Mouse (Mus musculus): ENCODE measurements at regions not wholly inside any gene's neighbourhood (a gene's known extent, or its start where the extent isn't known, plus 50 kb on each side); places are given as distances from the start of the nearest gene placed in this dataset.
"Not testable (repeated sequence)": the region's sequence is repeated elsewhere in the genome, so short reads cannot be mapped to it uniquely, and the experiment has no call there.

DNA sequence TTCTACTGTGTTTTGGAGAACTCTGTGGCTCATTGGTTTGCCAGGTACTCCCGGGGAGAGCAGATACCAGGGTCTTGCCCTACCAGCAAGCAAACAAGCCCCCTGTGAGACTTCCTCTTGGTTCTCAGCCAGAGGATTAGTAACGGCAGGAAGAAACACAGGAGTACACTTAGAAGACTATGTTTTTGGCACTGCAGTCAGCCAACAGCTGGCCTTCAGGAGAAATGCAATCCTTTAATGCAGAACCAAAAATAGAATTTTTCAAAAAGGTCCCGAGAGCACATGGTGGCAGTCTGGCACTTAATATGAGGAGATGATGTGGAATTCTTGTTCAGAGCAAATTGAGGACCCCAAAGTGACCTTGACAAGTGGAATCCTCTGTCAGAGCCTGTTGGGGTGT is 189.8 kb downstream of the Faxc start:
- Histone ChIP-seq H3K36me3 (ENCODE audit: control insufficient read depth, insufficient read depth, low read length) (no peaks in the 10 kb centered on the region), H3K4me1 (ENCODE audit: control insufficient read depth, insufficient read depth, low read length) (no peaks in the 10 kb centered on the region), H3K9me3 (ENCODE audit: control insufficient read depth, low read length) (no peaks in the 10 kb centered on the region), H3K27me3 (ENCODE audit: control insufficient read depth, insufficient read depth, low read length) (no peaks in the 10 kb centered on the region), H3K27ac (ENCODE audit: low read depth, low read length) (no peak overlapping the region), H3K4me3 (ENCODE audit: low read depth, low read length) (no peak overlapping the region), H3K9ac (replicated peaks; ENCODE audit: low read depth, low read length) (no peak overlapping the region), H3K4me2 (ENCODE audit: low read depth, low read length) (no peak overlapping the region)
- no peak for ATAC-seq (ENCODE audit: low read depth)
- WGBS = 46% methylated on average over 3 of the region's 3 CpGs

DNA sequence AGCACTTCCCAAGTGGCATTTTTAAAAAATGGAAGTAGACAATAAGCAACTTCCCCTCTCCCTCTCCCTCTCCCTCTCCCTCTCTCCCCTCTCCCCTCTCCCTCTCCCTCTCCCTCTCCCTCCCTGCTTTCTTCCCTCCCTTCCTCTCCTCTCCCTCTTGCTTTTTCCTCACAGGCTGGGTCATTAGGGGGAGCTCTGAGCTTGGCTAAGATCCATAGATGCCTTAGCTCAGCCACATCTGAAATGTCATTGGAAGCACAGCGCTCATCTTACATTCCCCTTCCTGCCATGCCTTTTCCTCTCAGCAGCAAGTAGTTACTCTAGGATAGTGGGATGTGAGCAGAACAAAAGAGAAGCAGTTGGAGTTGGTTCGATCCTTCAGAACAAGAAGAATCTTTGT is 190.3 kb downstream of the Faxc start:
- Histone ChIP-seq H3K4me3 (ENCODE audit: low read depth, low read length) (no peak overlapping the region), H3K27ac (ENCODE audit: low read depth, low read length) (no peak overlapping the region), H3K9ac (replicated peaks; ENCODE audit: low read depth, low read length) (no peak overlapping the region), H3K9me3 (ENCODE audit: control insufficient read depth, low read length) (no peaks in the 10 kb centered on the region), H3K4me2 (ENCODE audit: low read depth, low read length) (no peak overlapping the region), H3K36me3 (ENCODE audit: control insufficient read depth, insufficient read depth, low read length) (no peaks in the 10 kb centered on the region), H3K4me1 (ENCODE audit: control insufficient read depth, insufficient read depth, low read length) (no peaks in the 10 kb centered on the region), H3K27me3 (ENCODE audit: control insufficient read depth, insufficient read depth, low read length) (no peaks in the 10 kb centered on the region)
- no peak for ATAC-seq (ENCODE audit: low read depth)
- 65% methylated on average over 2 of the region's 2 CpGs for WGBS

DNA sequence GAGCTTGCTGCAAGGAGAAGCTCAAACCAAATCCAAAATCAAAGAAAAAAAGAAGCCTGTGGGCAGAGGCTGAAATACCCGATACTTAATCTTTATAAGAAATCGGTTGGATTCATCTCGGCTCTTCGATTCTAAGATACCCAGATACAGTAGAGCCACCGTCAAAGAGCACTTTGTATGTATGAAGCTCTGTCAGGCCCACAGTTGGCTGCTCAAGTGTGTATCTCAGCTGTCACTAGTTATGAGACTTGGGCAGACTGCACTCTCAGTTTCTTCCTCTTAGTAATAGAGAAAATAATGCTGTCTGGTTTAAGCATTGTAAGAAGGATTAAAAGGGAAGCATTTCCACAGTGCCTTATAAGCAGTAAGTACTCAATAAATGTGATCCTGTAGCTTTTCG is 193.7 kb downstream of the Faxc start:
- H3K36me3 ChIP-seq (ENCODE audit: control insufficient read depth, insufficient read depth, low read length) = no peaks in the 10 kb centered on the region
- H3K4me2 ChIP-seq (ENCODE audit: low read depth, low read length) = no peak overlapping the region
- no peak overlapping the region for H3K9ac ChIP-seq (replicated peaks; ENCODE audit: low read depth, low read length)
- no peak overlapping the region for H3K4me3 ChIP-seq (ENCODE audit: low read depth, low read length)
- WGBS = 88% methylated on average over 6 of the region's 6 CpGs
- H3K9me3 ChIP-seq (ENCODE audit: control insufficient read depth, low read length) = no peaks in the 10 kb centered on the region
- no peaks in the 10 kb centered on the region for H3K27me3 ChIP-seq (ENCODE audit: control insufficient read depth, insufficient read depth, low read length)
- ATAC-seq (ENCODE audit: low read depth) = no peak
- no peak overlapping the region for H3K27ac ChIP-seq (ENCODE audit: low read depth, low read length)
- H3K4me1 ChIP-seq (ENCODE audit: control insufficient read depth, insufficient read depth, low read length) = no peaks in the 10 kb centered on the region

DNA sequence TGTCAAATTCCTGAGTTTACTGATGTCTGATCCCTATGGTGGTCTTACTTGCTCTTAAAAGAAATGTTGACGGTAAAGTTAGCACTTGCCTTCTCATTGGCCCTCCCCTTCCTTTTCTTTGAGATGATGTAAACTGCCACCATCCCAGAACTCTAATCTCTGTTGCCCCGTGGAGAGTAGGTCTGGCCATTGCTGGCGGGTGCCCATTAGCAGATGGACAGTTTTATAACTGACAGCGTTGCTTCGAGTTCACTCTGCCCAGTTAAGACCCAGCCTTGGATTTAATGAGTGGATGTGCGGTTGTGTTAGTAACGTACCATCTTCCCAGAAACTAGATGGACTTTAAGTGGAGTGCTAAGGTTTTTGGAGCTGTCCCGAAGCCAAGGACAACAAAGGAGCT is 199.4 kb downstream of the Faxc start:
- Histone ChIP-seq H3K36me3 (ENCODE audit: control insufficient read depth, insufficient read depth, low read length) (no peaks in the 10 kb centered on the region), H3K9me3 (ENCODE audit: control insufficient read depth, low read length) (no peaks in the 10 kb centered on the region), H3K27ac (ENCODE audit: low read depth, low read length) (no peak overlapping the region), H3K4me3 (ENCODE audit: low read depth, low read length) (no peak overlapping the region), H3K4me1 (ENCODE audit: control insufficient read depth, insufficient read depth, low read length) (no peaks in the 10 kb centered on the region), H3K9ac (replicated peaks; ENCODE audit: low read depth, low read length) (no peak overlapping the region), H3K27me3 (ENCODE audit: control insufficient read depth, insufficient read depth, low read length) (no peaks in the 10 kb centered on the region), H3K4me2 (ENCODE audit: low read depth, low read length) (no peak overlapping the region)
- WGBS = 73% methylated on average over 8 of the region's 8 CpGs
- ATAC-seq (ENCODE audit: low read depth) = no peak

DNA sequence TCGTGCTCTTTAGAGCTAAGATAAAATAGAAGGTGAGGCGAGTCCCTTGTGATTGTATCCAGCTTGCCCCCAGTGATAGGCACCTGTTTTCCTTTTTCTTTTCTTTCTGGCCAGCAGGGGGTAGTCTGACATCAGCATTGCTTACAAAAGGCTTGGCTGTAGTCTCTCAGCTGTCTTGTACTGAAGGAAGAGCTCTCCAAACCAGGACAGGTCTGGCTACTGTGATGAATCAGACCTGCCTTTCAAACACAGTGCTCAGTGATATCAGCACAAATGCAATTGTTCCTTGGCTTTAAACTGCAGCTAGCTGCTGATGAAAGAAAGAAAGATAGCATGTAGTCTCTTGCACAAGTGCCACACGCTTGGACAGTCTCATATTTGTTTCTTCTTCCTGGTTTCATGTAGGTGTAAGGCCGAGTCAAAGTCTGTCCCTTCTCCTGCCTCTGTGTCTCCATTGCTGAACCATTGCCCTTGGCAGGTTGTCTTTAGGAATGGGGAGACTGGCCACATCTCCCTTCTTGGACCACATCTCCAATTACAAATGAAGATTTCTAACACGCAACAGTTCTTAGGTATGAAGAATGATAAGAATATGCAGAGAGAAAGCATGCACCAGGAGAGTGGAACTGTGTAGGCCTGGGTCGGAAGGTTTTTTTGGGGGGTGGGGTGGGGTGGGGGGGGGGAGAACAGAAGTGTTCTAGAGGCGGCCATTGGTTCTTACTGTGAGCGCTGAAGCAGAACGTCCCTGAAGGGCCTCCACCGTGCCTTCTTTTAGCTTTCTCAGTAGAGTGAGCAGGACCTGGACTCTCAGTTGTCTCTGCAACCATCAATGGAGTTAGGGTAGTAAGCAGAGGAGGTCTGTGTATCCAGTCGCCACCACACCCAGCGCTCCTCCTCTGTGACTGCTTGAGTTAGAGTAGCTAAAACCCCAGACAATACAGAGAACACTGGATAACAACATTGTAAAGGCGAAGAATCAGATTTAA is 200.9 kb downstream of the Faxc start:
- ATAC-seq (ENCODE audit: low read depth) = peak; percentile 75; the same call in 1 of the 2 replicates
- WGBS = 67% methylated on average over 13 of the region's 13 CpGs
- no peak overlapping the region for H3K9ac ChIP-seq (replicated peaks; ENCODE audit: low read depth, low read length)
- H3K4me3 ChIP-seq (ENCODE audit: low read depth, low read length) = no peak overlapping the region
- no peaks in the 10 kb centered on the region for H3K36me3 ChIP-seq (ENCODE audit: control insufficient read depth, insufficient read depth, low read length)
- no peaks in the 10 kb centered on the region for H3K4me1 ChIP-seq (ENCODE audit: control insufficient read depth, insufficient read depth, low read length)
- H3K9me3 ChIP-seq (ENCODE audit: control insufficient read depth, low read length) = no peaks in the 10 kb centered on the region
- H3K27ac ChIP-seq (ENCODE audit: low read depth, low read length) = no peak overlapping the region
- no peak overlapping the region for H3K4me2 ChIP-seq (ENCODE audit: low read depth, low read length)
- no peaks in the 10 kb centered on the region for H3K27me3 ChIP-seq (ENCODE audit: control insufficient read depth, insufficient read depth, low read length)

DNA sequence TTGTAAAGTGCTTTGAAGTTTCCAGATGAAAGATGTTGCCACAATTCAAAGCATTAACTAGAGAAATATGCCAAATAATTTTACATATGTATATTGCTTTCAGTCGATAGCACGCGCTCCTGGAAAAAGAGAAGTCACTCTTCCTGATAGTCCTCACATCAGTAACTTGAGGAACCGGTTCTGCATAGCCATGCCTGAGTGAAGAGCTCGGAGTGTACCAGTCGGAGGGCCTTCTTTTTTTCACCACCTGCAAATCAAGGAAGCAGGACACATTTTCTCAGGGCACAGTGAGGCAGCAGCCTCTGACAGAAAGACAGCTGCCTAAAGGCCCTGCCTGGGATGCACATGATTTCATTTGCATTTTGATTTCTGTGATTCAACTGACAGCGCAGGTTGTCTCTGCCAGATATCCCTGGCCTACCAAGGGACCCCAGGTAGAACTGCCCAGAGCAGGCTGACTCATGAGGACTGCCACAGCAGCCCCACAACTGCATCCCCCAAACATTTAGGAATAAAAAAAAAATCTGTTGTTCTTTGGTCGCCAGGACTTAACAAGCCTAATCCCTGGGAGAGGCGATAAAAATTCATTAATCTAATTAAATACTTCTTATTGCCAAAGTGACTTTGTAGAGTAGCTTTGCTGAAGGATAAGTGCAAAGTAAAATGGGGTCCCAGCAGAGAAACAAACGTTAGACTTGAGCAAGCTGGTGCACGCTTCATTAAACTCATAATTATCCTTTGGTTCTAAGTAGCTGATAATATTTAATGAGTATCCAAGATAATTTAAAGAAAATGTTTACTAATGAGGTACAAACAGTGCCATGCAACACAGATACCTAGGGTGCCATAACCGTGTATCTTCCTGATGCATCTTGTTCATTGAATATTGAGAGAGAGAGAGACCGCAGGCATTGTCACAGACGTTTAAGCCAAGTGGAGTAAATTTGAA is 202.7 kb downstream of the Faxc start:
- Histone ChIP-seq H3K9me3 (ENCODE audit: control insufficient read depth, low read length) (no peaks in the 10 kb centered on the region), H3K4me3 (ENCODE audit: low read depth, low read length) (no peak overlapping the region), H3K9ac (replicated peaks; ENCODE audit: low read depth, low read length) (no peak overlapping the region), H3K4me1 (ENCODE audit: control insufficient read depth, insufficient read depth, low read length) (no peaks in the 10 kb centered on the region), H3K27me3 (ENCODE audit: control insufficient read depth, insufficient read depth, low read length) (no peaks in the 10 kb centered on the region), H3K27ac (ENCODE audit: low read depth, low read length) (no peak overlapping the region), H3K36me3 (ENCODE audit: control insufficient read depth, insufficient read depth, low read length) (no peaks in the 10 kb centered on the region), H3K4me2 (ENCODE audit: low read depth, low read length) (no peak overlapping the region)
- peak; percentile 35; the same call in 1 of the 2 replicates for ATAC-seq (ENCODE audit: low read depth)
- 40% methylated on average over 14 of the region's 14 CpGs for WGBS

DNA sequence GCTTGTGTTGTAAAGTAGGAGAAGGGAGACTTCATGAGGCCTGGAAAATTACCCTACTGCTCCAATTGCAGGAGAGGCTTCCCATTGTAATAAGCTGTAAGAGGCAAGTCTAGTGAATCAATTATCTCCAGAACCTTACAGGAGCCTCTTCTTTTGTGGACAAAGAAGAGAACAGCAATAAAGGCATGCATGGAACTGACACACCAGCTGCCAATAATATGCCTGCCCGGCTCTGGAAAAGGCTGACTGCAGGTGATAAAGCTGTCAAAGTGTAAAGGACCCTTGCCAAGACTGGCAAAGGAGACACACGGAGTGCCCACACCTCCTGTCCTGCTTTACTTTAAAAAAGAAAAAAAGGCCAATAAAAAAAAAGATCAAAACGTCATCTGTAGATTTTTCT is 209.0 kb downstream of the Faxc start:
- 12% methylated on average over 3 of the region's 3 CpGs for WGBS
- H3K4me3 ChIP-seq (ENCODE audit: low read depth, low read length) = no peak overlapping the region
- no peaks in the 10 kb centered on the region for H3K4me1 ChIP-seq (ENCODE audit: control insufficient read depth, insufficient read depth, low read length)
- no peaks in the 10 kb centered on the region for H3K9me3 ChIP-seq (ENCODE audit: control insufficient read depth, low read length)
- H3K36me3 ChIP-seq (ENCODE audit: control insufficient read depth, insufficient read depth, low read length) = no peaks in the 10 kb centered on the region
- no peak overlapping the region for H3K27ac ChIP-seq (ENCODE audit: low read depth, low read length)
- no peaks in the 10 kb centered on the region for H3K27me3 ChIP-seq (ENCODE audit: control insufficient read depth, insufficient read depth, low read length)
- ATAC-seq (ENCODE audit: low read depth) = no peak
- no peak overlapping the region for H3K9ac ChIP-seq (replicated peaks; ENCODE audit: low read depth, low read length)
- no peak overlapping the region for H3K4me2 ChIP-seq (ENCODE audit: low read depth, low read length)

DNA sequence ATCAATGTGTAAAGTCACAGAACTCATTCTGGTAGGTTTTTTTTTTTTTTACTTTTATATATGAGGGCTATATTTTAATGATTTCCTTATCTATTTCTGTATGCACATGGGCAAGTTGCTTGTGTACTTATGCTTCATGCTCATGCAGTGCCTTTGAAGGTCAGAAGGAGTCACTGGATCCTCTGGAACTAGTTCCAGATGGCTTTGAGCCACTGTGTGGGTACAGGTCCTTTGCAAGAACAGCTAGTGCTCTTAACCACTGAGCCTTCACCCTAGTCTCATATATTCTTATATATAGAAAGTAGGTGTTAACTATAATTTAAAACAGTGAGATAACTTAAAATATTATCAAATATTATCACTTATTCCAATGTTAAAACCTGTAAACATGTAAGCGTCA is 212.4 kb downstream of the Faxc start:
- no peak for ATAC-seq (ENCODE audit: low read depth)
- Histone ChIP-seq H3K36me3 (ENCODE audit: control insufficient read depth, insufficient read depth, low read length) (no peaks in the 10 kb centered on the region), H3K4me1 (ENCODE audit: control insufficient read depth, insufficient read depth, low read length) (no peaks in the 10 kb centered on the region), H3K4me2 (ENCODE audit: low read depth, low read length) (no peak overlapping the region), H3K9me3 (ENCODE audit: control insufficient read depth, low read length) (no peaks in the 10 kb centered on the region), H3K27me3 (ENCODE audit: control insufficient read depth, insufficient read depth, low read length) (no peaks in the 10 kb centered on the region), H3K9ac (replicated peaks; ENCODE audit: low read depth, low read length) (no peak overlapping the region), H3K4me3 (ENCODE audit: low read depth, low read length) (no peak overlapping the region), H3K27ac (ENCODE audit: low read depth, low read length) (no peak overlapping the region)
- 100% methylated on average over 1 of the region's 1 CpGs for WGBS

DNA sequence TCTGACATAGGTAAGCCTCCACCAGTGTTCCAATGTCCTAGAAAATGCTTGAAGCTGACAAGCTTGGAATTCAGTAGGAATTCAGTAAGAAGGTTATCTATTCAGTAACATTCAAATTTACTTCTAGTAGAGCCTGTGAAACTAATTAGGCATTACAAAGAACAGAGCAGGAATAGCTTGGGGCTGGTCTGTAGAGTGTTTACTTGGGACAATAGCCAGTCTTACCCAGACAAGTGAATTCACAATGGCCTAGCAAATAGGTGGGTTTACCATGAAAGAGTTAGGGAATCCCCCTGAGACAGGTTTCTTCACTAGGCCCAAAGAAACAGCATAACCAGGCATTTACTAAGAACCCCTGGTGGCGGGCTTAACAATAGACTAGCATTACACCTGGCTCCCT is 212.5 kb upstream of the Fbxl4 start:
- H3K4me1 ChIP-seq (ENCODE audit: control insufficient read depth, insufficient read depth, low read length); H3K4me2 ChIP-seq (ENCODE audit: low read depth, low read length); ATAC-seq (ENCODE audit: low read depth); H3K27me3 ChIP-seq (ENCODE audit: control insufficient read depth, insufficient read depth, low read length); H3K9ac ChIP-seq (replicated peaks; ENCODE audit: low read depth, low read length); H3K27ac ChIP-seq (ENCODE audit: low read depth, low read length); H3K36me3 ChIP-seq (ENCODE audit: control insufficient read depth, insufficient read depth, low read length); H3K9me3 ChIP-seq (ENCODE audit: control insufficient read depth, low read length); H3K4me3 ChIP-seq (ENCODE audit: low read depth, low read length): not testable (repeated sequence)
- WGBS = 82% methylated on average over 1 of the region's 1 CpGs
